Mouse (Mus musculus) erythroblast, adult 5-6 weeks (primary cell): ENCODE data around the gene Camta1. TPM values are rescaled to one million over a fixed set of nuclear protein-coding genes. Genes with fewer than 3 reads are reported as not detected.

ENCODE experiments used
- ATAC-seq: replicated peaks from 2 replicates; pipeline ENCODE4 v1.8.0; 2016; ENCODE audit warnings: moderate number of reproducible peaks, mild to moderate bottlenecking, moderate TSS enrichment, inconsistent platforms; ENCODE audit not compliant: poor library complexity, low FRiP score, severe bottlenecking
- total RNA-seq, 2 experiments: library from RNA; stranded (forward) in 1 of 2; stranded (reverse) in 1 of 2; fragments of 150-400 nt in 1 of 2; fragments of 200-764, 138-1000 nt in 1 of 2; gene quantifications; 2 replicates each; pipeline versions ENCODE4 v1.2.3 to v1.2.4; 2015 to 2017; ENCODE audit warnings: low replicate concordance in 2 of 2

Camta1 gene
- total RNA-seq, 2 experiments from 2014 or later: 11.7 to 25.7 TPM

GRCm38 (mm10) chr4:151793694-151794093, 68.0 kb downstream of the Camta1 start:
- no peak for ATAC-seq

- no peak for ATAC-seq
These were observed 74.5 kb downstream of the Camta1 start for GRCm38 (mm10) chr4:151786946-151787705.

GRCm38 (mm10) chr4:151780511-151780910, 81.2 kb downstream of the Camta1 start:
- no peak for ATAC-seq

GRCm38 (mm10) chr4:151779962-151780459, 81.7 kb downstream of the Camta1 start:
- ATAC-seq: no peak

- no peak for ATAC-seq
These were observed 83.2 kb downstream of the Camta1 start for GRCm38 (mm10) chr4:151778511-151778910.

GRCm38 (mm10) chr4:151777451-151777850, 84.2 kb downstream of the Camta1 start:
- ATAC-seq: no peak

- no peak for ATAC-seq
These were observed 86.2 kb downstream of the Camta1 start for GRCm38 (mm10) chr4:151775441-151775840.

GRCm38 (mm10) chr4:151773651-151774050, 88.0 kb downstream of the Camta1 start:
- ATAC-seq: peak; percentile 31; the same call in 1 of the 2 replicates

- peak; percentile 14; the same call in 1 of the 2 replicates for ATAC-seq
These were observed 88.7 kb downstream of the Camta1 start for GRCm38 (mm10) chr4:151773007-151773406.

GRCm38 (mm10) chr4:151770697-151771096, 91.0 kb downstream of the Camta1 start:
- ATAC-seq: no peak

GRCm38 (mm10) chr4:151767786-151768185, 93.9 kb downstream of the Camta1 start:
- ATAC-seq: no peak

GRCm38 (mm10) chr4:151767361-151767760, 94.3 kb downstream of the Camta1 start:
- no peak for ATAC-seq

GRCm38 (mm10) chr4:151765376-151765775, 96.3 kb downstream of the Camta1 start:
- ATAC-seq: no peak

GRCm38 (mm10) chr4:151763928-151764327, 97.7 kb downstream of the Camta1 start:
- no peak for ATAC-seq

- ATAC-seq: no peak
These were observed 102.6 kb downstream of the Camta1 start for GRCm38 (mm10) chr4:151759095-151759494.

GRCm38 (mm10) chr4:151758337-151758736, 103.3 kb downstream of the Camta1 start:
- no peak for ATAC-seq

GRCm38 (mm10) chr4:151757261-151757660, 104.4 kb downstream of the Camta1 start:
- ATAC-seq: no peak

GRCm38 (mm10) chr4:151756400-151756799, 105.3 kb downstream of the Camta1 start:
- no peak for ATAC-seq

GRCm38 (mm10) chr4:151753231-151753630, 108.4 kb downstream of the Camta1 start:
- ATAC-seq: no peak

GRCm38 (mm10) chr4:151752551-151752950, 109.1 kb downstream of the Camta1 start:
- ATAC-seq: no peak

- ATAC-seq: no peak
These were observed 110.3 kb downstream of the Camta1 start for GRCm38 (mm10) chr4:151751270-151751945.
